ENCODE assay signal across 26 mouse cellular contexts in the genomic region with DNA sequence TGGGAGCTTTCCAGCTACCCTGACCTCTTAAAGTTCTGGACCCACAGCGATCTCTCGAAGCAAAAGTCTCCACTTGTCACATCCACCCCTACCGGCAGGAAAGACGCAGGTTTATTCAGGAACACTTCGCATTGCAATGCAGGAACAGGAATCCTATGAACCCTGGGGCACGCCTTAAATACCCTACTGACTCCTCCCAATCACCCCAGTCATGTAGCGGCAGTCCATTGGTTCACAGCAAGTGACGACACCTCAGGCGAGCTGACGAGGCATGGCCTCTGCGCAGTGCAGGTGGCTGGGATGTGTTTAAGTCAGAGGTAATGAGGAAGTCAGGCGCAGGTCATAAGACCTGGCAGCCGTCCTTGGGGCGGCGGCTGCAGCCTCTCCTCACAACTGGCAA. TPM values are rescaled to one million over a fixed set of nuclear protein-coding genes. Genes with fewer than 3 reads are reported as not detected.
DNase-seq lines count a peak whose midpoint lies in the region; ATAC-seq lines count a peak whose summit lies in the region.
"Had no signal": no experiment of that assay in that cellular context is flagged by ENCODE, and none has a peak within 500 bp of the region (broad histone marks: within the 10 kb centered on the region; RNA-seq: fewer than 3 reads in every experiment).

No protein-coding gene starts in this region.

- H3K4me2 ChIP-seq in heart, embryonic 11.5 days = no peak overlapping the region
- H3K4me2 ChIP-seq: embryonic facial prominence, embryonic 13.5 days; embryonic facial prominence, embryonic 15.5 days; forebrain, embryonic 12.5 days had no signal

- WGBS in heart, embryonic 11.5 days (ENCODE audit: insufficient replicate concordance) = 89% methylated on average over 15 of the region's 15 CpGs

- no peaks in the 10 kb centered on the region for H3K4me1 ChIP-seq in heart, embryonic 11.5 days (ENCODE audit: control insufficient read depth, insufficient read depth, low read length)
- H3K4me1 ChIP-seq: embryonic facial prominence, embryonic 13.5 days; embryonic facial prominence, embryonic 15.5 days; forebrain, embryonic 10.5 days; forebrain, embryonic 12.5 days had no signal

- no peak overlapping the region for H3K9ac ChIP-seq in heart, embryonic 11.5 days (ENCODE audit: low read depth, low read length)
- H3K9ac ChIP-seq: embryonic facial prominence, embryonic 13.5 days; embryonic facial prominence, embryonic 15.5 days; forebrain, embryonic 12.5 days had no signal

- H3K27ac ChIP-seq in heart, embryonic 11.5 days (ENCODE audit: low read depth, low read length) = no peak overlapping the region
- H3K27ac ChIP-seq: embryonic facial prominence, embryonic 13.5 days; embryonic facial prominence, embryonic 15.5 days; forebrain, embryonic 10.5 days; forebrain, embryonic 12.5 days had no signal

- peak; percentile 68 for DNase-seq in heart, adult 11 months
- DNase-seq in ES-CJ7 (ENCODE audit: low read depth, low spot score) = peak; percentile 61
- peak; percentile 86 for DNase-seq in ZHBTc4 (ENCODE audit: low read depth, low spot score)
- no peak for DNase-seq in layer of hippocampus, adult 9-11 months
- no peak for DNase-seq in right cerebral cortex, postnatal 14 days
- DNase-seq: adrenal gland, adult 2 months; adrenal gland, postnatal 10 days; adrenal gland, postnatal 25 days; B cell, adult 2 months; cerebellum, adult 11 months; cerebellum, adult 18-20 months; cerebellum, adult 8-10 months; cerebellum, adult 9-11 months; cerebellum, postnatal 14 days; cerebellum, postnatal 36 days; embryo, embryonic 11 days had no signal

- no peaks in the 10 kb centered on the region for H3K36me3 ChIP-seq in heart, embryonic 11.5 days (ENCODE audit: control insufficient read depth, insufficient read depth, low read length)
- H3K36me3 ChIP-seq: embryonic facial prominence, embryonic 13.5 days; embryonic facial prominence, embryonic 15.5 days; forebrain, embryonic 10.5 days; forebrain, embryonic 12.5 days had no signal

- H3K4me3 ChIP-seq in heart, embryonic 11.5 days (ENCODE audit: low read depth, low read length) = no peak overlapping the region
- H3K4me3 ChIP-seq: embryonic facial prominence, embryonic 13.5 days; embryonic facial prominence, embryonic 15.5 days; erythroblast, embryonic 14.5 days; forebrain, embryonic 10.5 days; forebrain, embryonic 12.5 days had no signal

- H3K9me3 ChIP-seq in heart, embryonic 11.5 days (replicated peaks; ENCODE audit: control insufficient read depth, low read length) = 0 out of 2 replicates have a peak, but pooled peaks cover 3% of the 10 kb centered on the region
- H3K9me3 ChIP-seq: embryonic facial prominence, embryonic 15.5 days had no signal

- no peak for ATAC-seq in heart, embryonic 11.5 days (replicated peaks; ENCODE audit: insufficient number of reproducible peaks, low FRiP score, low TSS enrichment)
- ATAC-seq: CD4-positive, CD25-positive, alpha-beta regulatory T cell, adult 4 months; forebrain, embryonic 14.5 days; forebrain, embryonic 16.5 days had no signal

- no peaks in the 10 kb centered on the region for H3K27me3 ChIP-seq in heart, embryonic 11.5 days (ENCODE audit: control insufficient read depth, insufficient read depth, low read length)
- H3K27me3 ChIP-seq: CH12.LX; embryonic facial prominence, embryonic 13.5 days; embryonic facial prominence, embryonic 15.5 days; forebrain, embryonic 12.5 days had no signal

RNA-seq across cellular contexts. Expression of a gene that starts 22.3 kb away (rescaled TPM):
- polyA plus RNA-seq in heart, embryonic 11.5 days (2014; fragmentation: Nextera tagmentation; extraction: Ambion mirVana) = 7.3 and 7.9 TPM in 2 replicates

Comparison
In these comparisons a context has a peak if more than half of its experiments do, and no peak if none do; other contexts are left out.
1. DNase-seq: peak in heart, adult 11 months (single experiment), ES-CJ7 (single experiment) and ZHBTc4 (single experiment); none in layer of hippocampus, adult 9-11 months (single experiment) and right cerebral cortex, postnatal 14 days (single experiment).